ENCODE assay signal across 8 mouse cellular contexts in genomic region chr13:32338513-32339365, GRCm38 (mm10). TPM values are rescaled to one million over a fixed set of nuclear protein-coding genes. Genes with fewer than 3 reads are reported as not detected.
DNase-seq lines count a peak whose midpoint lies in the region; ATAC-seq and TF ChIP-seq lines count a peak whose summit lies in the region.

TSS of gene Gmds (minus strand) at chr13:32338740.

- peak within 1 kb of the TSS; percentile 87 for H3K4me2 ChIP-seq in lung, postnatal 0 days (replicated peaks; ENCODE audit: low read depth, low read length)

- no peak for TF ChIP-seq EP300 in lung, postnatal 0 days (IDR thresholded peaks at IDR 0.05)

- no peaks in the 10 kb centered on the region; the same call in 1 of the 2 replicates for H3K27me3 ChIP-seq in hindbrain, embryonic 10.5 days (ENCODE audit: insufficient read depth, poor library complexity, severe bottlenecking)
- no peaks in the 10 kb centered on the region for H3K27me3 ChIP-seq in lung, postnatal 0 days (replicated peaks; ENCODE audit: insufficient read depth, low read length)

- ATAC-seq in frontal cortex, adult (ENCODE audit: low TSS enrichment), result peak; percentile 98
- peak; percentile 100 for ATAC-seq in lung, postnatal 0 days

- peak; percentile 75 for DNase-seq in MEL-GATA-1-ER (ENCODE audit: extremely low read depth, low read depth)
- DNase-seq in cerebellum, adult 8-10 months, result peak; percentile 90
- peak; percentile 91 for DNase-seq in hindbrain, embryonic 10.5 days (ENCODE audit: low spot score)
- peak; percentile 94 for DNase-seq in layer of hippocampus, adult 9-11 months
- DNase-seq in lung, postnatal 0 days (ENCODE audit: low spot score), result peak; percentile 96
- DNase-seq in ovary, postnatal 14 days (ENCODE audit: low spot score), result peak; percentile 91
- peak; percentile 98 for DNase-seq in thymus, postnatal 14 days

- H3K36me3 ChIP-seq in hindbrain, embryonic 10.5 days, result peaks cover 3% of the 10 kb centered on the region
- H3K36me3 ChIP-seq in lung, postnatal 0 days (ENCODE audit: insufficient read depth, low read length), result no peaks in the 10 kb centered on the region

- no peak for TF ChIP-seq CTCF in lung, postnatal 0 days (IDR thresholded peaks at IDR 0.05)

- peak within 1 kb of the TSS; percentile 55 for H3K9ac ChIP-seq in lung, postnatal 0 days (replicated peaks; ENCODE audit: low read depth)

- H3K4me3 ChIP-seq in hindbrain, embryonic 10.5 days, result peak within 1 kb of the TSS; percentile 90
- peak within 1 kb of the TSS; percentile 73 for H3K4me3 ChIP-seq in lung, postnatal 0 days (ENCODE audit: low read depth, low read length)

- peak within 1 kb of the TSS; percentile 89 for H3K27ac ChIP-seq in hindbrain, embryonic 10.5 days
- peak within 1 kb of the TSS; percentile 47 for H3K27ac ChIP-seq in lung, postnatal 0 days (ENCODE audit: low read length)

- peaks cover 14% of the 10 kb centered on the region for H3K4me1 ChIP-seq in hindbrain, embryonic 10.5 days (replicated peaks)
- H3K4me1 ChIP-seq in lung, postnatal 0 days (ENCODE audit: insufficient read depth, low read depth, low read length), result no peaks in the 10 kb centered on the region

- 0 out of 2 replicates have a peak, but pooled peaks cover 3% of the 10 kb centered on the region for H3K9me3 ChIP-seq in hindbrain, embryonic 10.5 days
- H3K9me3 ChIP-seq in lung, postnatal 0 days (ENCODE audit: low read length), result no peaks in the 10 kb centered on the region

- WGBS in hindbrain, embryonic 10.5 days, result 5% methylated on average over 55 of the region's 55 CpGs
- 2% methylated on average over 37 of the region's 55 CpGs for WGBS in lung, postnatal 0 days

RNA-seq across cellular contexts. Expression of gene Gmds, which starts in this region (rescaled TPM):
- polyA plus RNA-seq in hindbrain, embryonic 10.5 days (2016; fragmentation: Nextera tagmentation; extraction: Ambion mirVana), result 29.2 and 29.3 TPM in 2 replicates
- 13.4 TPM in 2 replicates for polyA plus RNA-seq in lung, postnatal 0 days (2015; fragmentation: Nextera tagmentation; extraction: Ambion mirVana)

Comparison
In these comparisons a context has a peak if more than half of its experiments do, and no peak if none do; other contexts are left out.
1. Peak in every context shown above with its lines: DNase-seq, ATAC-seq, H3K4me3 ChIP-seq and H3K27ac ChIP-seq.